Mouse (Mus musculus) megakaryocyte, embryonic 14.5 days (primary cell): ENCODE data around the gene Gm13275.

Experiments
- FLI1 ChIP-seq: IDR thresholded peaks from 2 replicates; pipeline ENCODE4 v1.6.1; 2012; ENCODE audit warnings: low read length, inconsistent platforms, mixed read lengths
- GATA1 ChIP-seq: IDR thresholded peaks from 3 replicates; pipeline ENCODE4 v1.6.1; 2012; ENCODE audit warnings: mixed read lengths, low read length, inconsistent platforms, borderline replicate concordance

DNA sequence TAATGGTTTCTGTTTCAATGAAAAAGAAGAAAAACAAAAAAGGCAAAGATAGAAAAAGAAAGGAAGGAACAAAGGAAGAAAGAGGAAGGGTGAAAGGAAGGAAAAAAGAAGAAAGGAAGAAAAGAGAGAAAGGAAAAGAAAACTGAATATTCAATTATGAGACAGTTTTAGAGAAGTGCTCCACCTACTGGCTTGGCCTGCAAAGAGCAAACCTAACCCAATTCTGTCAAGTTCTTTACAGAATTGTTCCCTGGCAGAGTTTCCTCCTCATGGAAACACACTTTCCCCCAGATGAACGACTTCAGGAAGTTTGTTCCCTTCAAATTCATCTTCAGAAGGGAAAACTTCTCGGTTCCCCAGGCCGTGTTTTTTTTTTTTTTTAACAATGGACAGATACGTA, 28.7 kb downstream of the Gm13275 start:
- TF ChIP-seq FLI1 (no peak), GATA1 (no peak)
